12 mouse cellular contexts compared by ENCODE assay signal in the genomic region with DNA sequence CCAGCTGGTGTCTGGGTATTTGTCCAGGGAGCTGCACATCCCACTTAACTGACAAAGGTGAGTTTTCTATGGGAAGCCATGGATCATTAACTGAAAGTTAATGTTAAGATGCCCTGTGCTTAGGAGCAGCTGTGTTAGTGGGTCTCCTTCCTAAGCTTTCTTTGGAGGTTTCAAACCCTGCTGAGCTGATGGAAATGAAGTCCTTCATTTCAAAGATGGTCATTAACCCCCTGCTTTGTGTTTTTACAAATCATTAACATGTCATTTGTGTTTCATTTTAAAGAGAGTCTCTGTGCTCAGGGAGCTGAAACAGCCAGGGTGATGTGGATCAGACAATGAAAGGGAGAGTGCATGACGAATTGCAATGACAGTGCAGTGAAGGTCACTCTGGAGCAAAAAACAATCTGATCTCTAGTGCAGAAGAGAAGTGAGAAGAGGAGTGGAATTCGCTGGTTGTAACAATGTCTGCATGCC.
DNase-seq lines count a peak whose midpoint lies in the region; ATAC-seq lines count a peak whose summit lies in the region.
"Had no signal": no experiment of that assay in that cellular context is flagged by ENCODE, and none has a peak within 500 bp of the region (broad histone marks: within the 10 kb centered on the region; RNA-seq: fewer than 3 reads in every experiment).

No protein-coding gene starts in this region.

- no peak overlapping the region for H3K4me2 ChIP-seq in kidney, embryonic 16.5 days (replicated peaks; ENCODE audit: low read depth, low read length)
- H3K4me2 ChIP-seq in midbrain, embryonic 12.5 days (replicated peaks): no peak overlapping the region
- H3K4me2 ChIP-seq: lung, embryonic 14.5 days had no signal

- WGBS in kidney, embryonic 16.5 days: 16% methylated on average over 2 of the region's 2 CpGs
- WGBS in midbrain, embryonic 12.5 days: 3% methylated on average over 2 of the region's 2 CpGs

- no peak for DNase-seq in kidney, postnatal 14 days
- peak; percentile 75 for DNase-seq in ZHBTc4 (ENCODE audit: low read depth, low spot score)
- peak; percentile 8 for DNase-seq in embryo, embryonic 9.5 days (ENCODE audit: extremely low spot score)
- no peak for DNase-seq in heart, adult 11 months
- DNase-seq in lung, postnatal 14 days: no peak
- DNase-seq: gastrocnemius, postnatal 14 days; lung, embryonic 14.5 days; spleen, adult 18-20 months had no signal

- no peaks in the 10 kb centered on the region for H3K9me3 ChIP-seq in kidney, embryonic 16.5 days (ENCODE audit: low read length)
- H3K9me3 ChIP-seq in midbrain, embryonic 12.5 days: no peaks in the 10 kb centered on the region

- no peaks in the 10 kb centered on the region for H3K36me3 ChIP-seq in kidney, embryonic 16.5 days (ENCODE audit: insufficient read depth, low read length)
- H3K36me3 ChIP-seq in midbrain, embryonic 12.5 days: no peaks in the 10 kb centered on the region

- H3K27ac ChIP-seq in kidney, embryonic 16.5 days (ENCODE audit: low read length): peak overlapping the region; percentile 50; the same call in 1 of the 2 replicates
- H3K27ac ChIP-seq in midbrain, embryonic 12.5 days (replicated peaks): peak overlapping the region; percentile 52

- no peak overlapping the region for H3K9ac ChIP-seq in kidney, embryonic 16.5 days (replicated peaks; ENCODE audit: low read length)
- H3K9ac ChIP-seq in midbrain, embryonic 12.5 days (replicated peaks): no peak overlapping the region
- H3K9ac ChIP-seq: lung, embryonic 14.5 days had no signal

- no peak overlapping the region for H3K4me3 ChIP-seq in kidney, embryonic 16.5 days (ENCODE audit: low read length)
- H3K4me3 ChIP-seq in midbrain, embryonic 12.5 days: no peak overlapping the region

- 0 out of 2 replicates have a peak, but pooled peaks cover 7% of the 10 kb centered on the region for H3K4me1 ChIP-seq in kidney, embryonic 16.5 days (ENCODE audit: insufficient read depth, low read length)
- peaks cover 14% of the 10 kb centered on the region for H3K4me1 ChIP-seq in midbrain, embryonic 12.5 days

- no peaks in the 10 kb centered on the region for H3K27me3 ChIP-seq in kidney, embryonic 16.5 days (ENCODE audit: insufficient read depth, low read length)
- no peaks in the 10 kb centered on the region for H3K27me3 ChIP-seq in midbrain, embryonic 12.5 days
- H3K27me3 ChIP-seq: CH12.LX had no signal

- ATAC-seq in kidney, embryonic 16.5 days (ENCODE audit: low FRiP score, low TSS enrichment): peak; percentile 95
- ATAC-seq in midbrain, embryonic 12.5 days (ENCODE audit: low FRiP score, low read depth): peak; percentile 93
- ATAC-seq: intestine, postnatal 0 days had no signal

Comparison
In these comparisons a context has a peak if more than half of its experiments do, and no peak if none do; other contexts are left out.
1. DNase-seq: peak in ZHBTc4 (single experiment) and embryo, embryonic 9.5 days (single experiment); none in kidney, postnatal 14 days (single experiment), heart, adult 11 months (single experiment) and lung, postnatal 14 days (single experiment).